Comparison of ENCODE assay signal across 16 mouse cellular contexts in the genomic region with DNA sequence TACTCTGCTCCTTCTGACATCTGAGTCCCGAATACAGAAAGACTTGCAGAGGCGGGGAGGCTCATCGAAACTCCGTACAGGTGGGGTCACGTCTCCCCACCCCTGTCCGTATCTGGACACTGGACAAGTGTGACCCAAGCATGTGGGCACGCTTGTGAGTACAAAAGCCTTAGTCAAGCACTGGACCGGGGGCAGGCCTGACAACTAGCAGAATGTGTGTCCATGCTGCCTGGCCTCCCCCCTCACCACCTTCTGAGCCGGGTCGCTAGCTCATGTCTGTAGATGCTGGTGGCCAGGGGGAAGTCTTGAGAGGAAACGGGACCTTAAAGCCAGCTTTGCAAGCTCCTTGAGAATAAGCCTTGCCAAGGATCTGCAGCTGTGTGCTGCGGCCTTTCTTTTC. TPM values are rescaled to one million over a fixed set of nuclear protein-coding genes. Genes with fewer than 3 reads are reported as not detected.
DNase-seq lines count a peak whose midpoint lies in the region; ATAC-seq and TF ChIP-seq lines count a peak whose summit lies in the region.
"Had no signal": no experiment of that assay in that cellular context is flagged by ENCODE, and none has a peak within 500 bp of the region (broad histone marks: within the 10 kb centered on the region; RNA-seq: fewer than 3 reads in every experiment).

No protein-coding gene starts in this region.

- intact Hi-C loops in heart, postnatal 36 days (cut with DNase I), result no loop called here

- peak overlapping the region; percentile 71; the same call in 1 of the 2 replicates for H3K27ac ChIP-seq in lung, embryonic 16.5 days (ENCODE audit: low read length)
- peak overlapping the region; percentile 90 for H3K27ac ChIP-seq in embryonic facial prominence, embryonic 10.5 days (replicated peaks)
- H3K27ac ChIP-seq in limb, embryonic 14.5 days (replicated peaks; ENCODE audit: low read depth, low read length), result peak overlapping the region; percentile 39; the same call in 1 of the 2 replicates

- WGBS in lung, embryonic 16.5 days, result 49% methylated on average over 12 of the region's 12 CpGs
- WGBS in lung, adult 2 months, result 52% methylated on average over 12 of the region's 12 CpGs
- 50% methylated on average over 12 of the region's 12 CpGs for WGBS in embryonic facial prominence, embryonic 10.5 days
- WGBS in limb, embryonic 14.5 days, result 56% methylated on average over 12 of the region's 12 CpGs

- no peak overlapping the region for H3K4me2 ChIP-seq in lung, embryonic 16.5 days (ENCODE audit: low read depth, low read length)
- H3K4me2 ChIP-seq in limb, embryonic 14.5 days (replicated peaks; ENCODE audit: low read depth, low read length, severe bottlenecking), result 0 out of 2 replicates have a peak overlapping the region, but pooled peaks have one; percentile 11

- H3K9me3 ChIP-seq in lung, embryonic 16.5 days (ENCODE audit: control insufficient read depth, low read length), result no peaks in the 10 kb centered on the region
- H3K9me3 ChIP-seq in embryonic facial prominence, embryonic 10.5 days, result no peaks in the 10 kb centered on the region
- no peaks in the 10 kb centered on the region for H3K9me3 ChIP-seq in limb, embryonic 14.5 days (ENCODE audit: control insufficient read depth, low read length)
- H3K9me3 ChIP-seq: heart, embryonic 15.5 days had no signal

- H3K36me3 ChIP-seq in lung, embryonic 16.5 days (ENCODE audit: control insufficient read depth, insufficient read depth, low read length), result no peaks in the 10 kb centered on the region
- H3K36me3 ChIP-seq in embryonic facial prominence, embryonic 10.5 days (replicated peaks), result peaks cover 20% of the 10 kb centered on the region
- peaks cover 5% of the 10 kb centered on the region; the same call in 1 of the 2 replicates for H3K36me3 ChIP-seq in limb, embryonic 14.5 days (ENCODE audit: control insufficient read depth, insufficient read depth, low read length)

- H3K9ac ChIP-seq in lung, embryonic 16.5 days (ENCODE audit: low read length), result no peak overlapping the region
- no peak overlapping the region for H3K9ac ChIP-seq in limb, embryonic 14.5 days (ENCODE audit: low read depth, low read length, severe bottlenecking)
- H3K9ac ChIP-seq: heart, embryonic 15.5 days had no signal

- H3K4me3 ChIP-seq in lung, embryonic 16.5 days (ENCODE audit: low read length), result no peak overlapping the region
- H3K4me3 ChIP-seq in lung, adult 2 months (replicated peaks; ENCODE audit: extremely low read depth, low read depth, low read length), result no peak overlapping the region
- peak overlapping the region; percentile 57; the same call in 1 of the 2 replicates for H3K4me3 ChIP-seq in embryonic facial prominence, embryonic 10.5 days
- H3K4me3 ChIP-seq in limb, embryonic 14.5 days (replicated peaks; ENCODE audit: low read length), result no peak overlapping the region

- ATAC-seq in lung, embryonic 16.5 days (ENCODE audit: low read depth), result no peak
- ATAC-seq in limb, embryonic 14.5 days (ENCODE audit: low FRiP score, low read depth), result no peak
- ATAC-seq: Patski had no signal

- peaks cover 58% of the 10 kb centered on the region for H3K4me1 ChIP-seq in lung, embryonic 16.5 days (replicated peaks; ENCODE audit: control insufficient read depth, insufficient read depth, low read length)
- peaks cover 22% of the 10 kb centered on the region; the same call in 1 of the 2 replicates for H3K4me1 ChIP-seq in lung, adult 2 months (ENCODE audit: control insufficient read depth, insufficient read depth, low read length)
- peaks cover 83% of the 10 kb centered on the region for H3K4me1 ChIP-seq in embryonic facial prominence, embryonic 10.5 days
- H3K4me1 ChIP-seq in limb, embryonic 14.5 days (ENCODE audit: control insufficient read depth, insufficient read depth, low read length), result peaks cover 55% of the 10 kb centered on the region

- H3K27me3 ChIP-seq in lung, embryonic 16.5 days (ENCODE audit: control insufficient read depth, insufficient read depth, low read depth, low read length), result no peaks in the 10 kb centered on the region
- H3K27me3 ChIP-seq in embryonic facial prominence, embryonic 10.5 days (replicated peaks; ENCODE audit: low read depth, poor library complexity, severe bottlenecking), result no peaks in the 10 kb centered on the region
- H3K27me3 ChIP-seq in limb, embryonic 14.5 days (ENCODE audit: control insufficient read depth, insufficient read depth, low read length), result no peaks in the 10 kb centered on the region
- H3K27me3 ChIP-seq: heart, embryonic 15.5 days; Patski had no signal

- no peak for TF ChIP-seq POLR2A in lung, adult 2 months (IDR thresholded peaks at IDR 0.05; ENCODE audit: borderline replicate concordance, extremely low read depth, low read depth, low read length)
- TF ChIP-seq POLR2A in limb, embryonic 14.5 days (IDR thresholded peaks at IDR 0.05; ENCODE audit: borderline replicate concordance, extremely low read depth, insufficient read depth, insufficient read length), result no peak

- no peak for TF ChIP-seq CTCF in lung, adult 2 months (IDR thresholded peaks at IDR 0.05; ENCODE audit: insufficient read depth, low read length)

- DNase-seq in heart, adult 11 months, result peak; percentile 91
- no peak for DNase-seq in heart, postnatal 36 days
- DNase-seq in lung, adult 2 months, result no peak
- DNase-seq in embryonic facial prominence, embryonic 10.5 days (ENCODE audit: low spot score), result no peak
- DNase-seq in limb, embryonic 14.5 days (ENCODE audit: low spot score), result no peak
- DNase-seq in layer of hippocampus, postnatal 25 days (ENCODE audit: extremely low spot score in 1 of 2, low spot score in 1 of 2), result no peak
- DNase-seq in right cerebral cortex, adult 18-20 months, result no peak
- DNase-seq: adrenal gland, adult 2 months; cerebellum, postnatal 25 days; kidney, adult 18-20 months; midbrain, embryonic 14.5 days; right cerebral cortex, postnatal 14 days; thymus, postnatal 36 days had no signal

RNA-seq across cellular contexts. Expression of a gene that starts 10.6 kb away (rescaled TPM):
- 10 to 100 TPM; 28.9 to 39.5 TPM for total RNA-seq in heart, postnatal 36 days (2021)
- polyA plus RNA-seq in lung, embryonic 16.5 days (2015; fragmentation: Nextera tagmentation; extraction: Ambion mirVana), result 65.9 and 74.3 TPM in 2 replicates
- 206 and 236 TPM in 2 replicates for polyA plus RNA-seq in lung, adult 2 months (2012; rRNA removed)
- 50.9 and 52.1 TPM in 2 replicates for polyA plus RNA-seq in embryonic facial prominence, embryonic 10.5 days (2016; fragmentation: Nextera tagmentation; extraction: Ambion mirVana)
- polyA plus RNA-seq in limb, embryonic 14.5 days (2012; rRNA removed), result 96.5 and 147 TPM in 2 replicates
- 77.1 and 80.7 TPM in 2 replicates for polyA plus RNA-seq in limb, embryonic 14.5 days (2014; fragmentation: Nextera tagmentation; extraction: Ambion mirVana)
- 10 to 100 TPM; 49.9 to 58.1 TPM for total RNA-seq in layer of hippocampus, postnatal 25 days (2021)

Comparison
In these comparisons a context has a peak if more than half of its experiments do, and no peak if none do; other contexts are left out.
1. H3K27ac ChIP-seq: peak in every context shown above with its lines; median percentile 90 in embryonic facial prominence, embryonic 10.5 days; 71 in lung, embryonic 16.5 days; 39 in limb, embryonic 14.5 days.